Mouse (Mus musculus) activated CD4-positive, CD25-positive, alpha-beta regulatory T cell, adult 4 months (primary cell): Measurements from ENCODE around the gene Gm3415. TPM values are rescaled to one million over a fixed set of nuclear protein-coding genes. Genes with fewer than 3 reads are reported as not detected.

Source experiments
- ATAC-seq: one replicate; pipeline ENCODE4 v1.8.0; 2017
- polyA plus RNA-seq, 2 experiments: library from polyadenylated mRNA; unstranded; fragments of 100-300 nt; shearing (Covaris generic); gene quantifications; one replicate each; pipeline ENCODE4 v1.2.1; 2017

Gm3415 gene
- polyA plus RNA-seq, 2 experiments from 2014 or later, result not detected

GRCm38 (mm10) chr5:146599970-146600369, 44.0 kb downstream of the Gm3415 start:
- no peak for ATAC-seq

GRCm38 (mm10) chr5:146606221-146606620, 50.3 kb downstream of the Gm3415 start:
- no peak for ATAC-seq

GRCm38 (mm10) chr5:146606895-146607294, 51.0 kb downstream of the Gm3415 start:
- no peak for ATAC-seq

- no peak for ATAC-seq
These were observed 51.9 kb downstream of the Gm3415 start for GRCm38 (mm10) chr5:146607816-146608215.

Other genes starting within 250 kb of the Gm3415 start
- not detected for gene Wasf3, start 171.2 kb upstream of the Gm3415 start, polyA plus RNA-seq
- gene Gm6408, start 74.2 kb upstream of the Gm3415 start, polyA plus RNA-seq, result not detected
- not detected for gene Gm6370, start 64.8 kb upstream of the Gm3415 start, polyA plus RNA-seq
- not detected for gene 4930449I24Rik, start 53.7 kb upstream of the Gm3415 start, polyA plus RNA-seq
- gene Gm3402, start 42.0 kb upstream of the Gm3415 start, polyA plus RNA-seq, result not detected
- not detected for gene Gm3404, start 30.3 kb upstream of the Gm3415 start, polyA plus RNA-seq
- not detected for gene Gm3409, start 18.5 kb upstream of the Gm3415 start, polyA plus RNA-seq
- gene Gpr12, start 29.1 kb downstream of the Gm3415 start, polyA plus RNA-seq, result not detected
- gene Usp12, start 238.9 kb downstream of the Gm3415 start, polyA plus RNA-seq, result 1 to 10 TPM; 4.6 to 4.8 TPM